Mouse (Mus musculus): Measurements from ENCODE around the gene Stx4a.
"Not testable (repeated sequence)": the region's sequence is repeated elsewhere in the genome, so short reads cannot be mapped to it uniquely, and the experiment has no call there.

Stx4a gene

DNA sequence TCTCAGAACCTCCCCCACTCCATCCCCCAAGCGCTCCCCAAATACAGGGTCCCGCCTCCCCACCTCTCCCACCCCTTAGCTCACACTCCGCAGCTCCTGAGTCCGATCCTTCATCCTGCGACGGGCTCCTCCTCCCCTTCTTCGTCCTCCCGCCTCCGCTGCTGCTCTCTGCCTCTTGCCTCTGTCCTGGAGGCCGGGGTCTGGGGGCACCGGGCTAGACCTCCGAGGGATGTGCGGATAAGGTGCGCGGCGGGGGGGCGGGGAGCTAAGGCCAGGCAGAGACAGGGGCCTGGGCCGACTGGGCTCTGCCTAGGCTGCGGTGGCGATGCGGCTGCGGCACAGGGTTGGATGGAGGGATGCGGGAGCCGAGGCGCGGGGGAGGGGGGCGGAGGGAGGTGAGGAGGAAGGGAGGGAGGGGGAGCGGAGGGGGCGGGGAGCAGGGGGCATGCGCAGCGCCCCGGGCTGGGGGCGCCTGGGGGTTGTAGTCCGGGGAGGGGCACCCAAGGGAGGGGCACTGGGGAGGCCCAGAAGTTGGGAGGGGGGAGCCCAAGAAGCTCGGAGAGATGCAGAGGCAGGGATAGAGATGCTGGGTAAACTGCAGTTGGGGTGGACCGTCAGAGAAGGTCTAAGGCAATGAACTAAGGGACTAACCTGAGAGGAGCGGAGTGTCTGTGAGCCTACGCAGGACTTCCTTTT lies at the start of gene Stx4a, which contains the start of gene Stx1b:
Gene Stx4a (plus strand): TSS at position 119 of the 696 bp plus-strand sequence.
Gene Stx1b (minus strand): TSS at position 374 of the 696 bp plus-strand sequence.
- peak; percentile 57 for ATAC-seq (ENCODE audit: low TSS enrichment)

DNA sequence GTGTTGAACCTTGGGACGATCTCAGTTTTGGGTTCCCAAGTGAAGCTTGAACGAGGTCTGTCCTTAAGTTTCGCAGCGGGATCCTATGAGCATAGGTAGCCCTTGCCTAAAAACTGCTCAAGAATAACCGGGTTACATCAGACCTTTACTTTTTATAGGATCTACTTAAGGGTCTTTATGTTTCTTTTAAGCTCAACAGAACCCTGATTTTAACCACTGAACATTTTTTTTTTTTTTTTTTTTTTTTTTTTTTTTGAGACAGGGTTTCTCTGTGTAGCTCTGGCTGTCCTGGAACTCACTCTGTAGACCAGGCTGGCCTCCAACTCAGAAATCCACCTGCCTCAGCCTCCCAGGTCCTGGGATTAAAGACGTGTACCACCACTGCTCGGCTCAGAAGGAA lies 48.3 kb upstream of the Stx4a start:
- ATAC-seq (ENCODE audit: low TSS enrichment) = not testable (repeated sequence)

GRCm38 (mm10) chr7:127776426-127776825 lies 47.7 kb upstream of the Stx4a start, which contains the start of gene Setd1a:
Gene Setd1a, plus strand, starts transcription at chr7:127776670.
- peak; percentile 56 for ATAC-seq (ENCODE audit: low TSS enrichment)

DNA sequence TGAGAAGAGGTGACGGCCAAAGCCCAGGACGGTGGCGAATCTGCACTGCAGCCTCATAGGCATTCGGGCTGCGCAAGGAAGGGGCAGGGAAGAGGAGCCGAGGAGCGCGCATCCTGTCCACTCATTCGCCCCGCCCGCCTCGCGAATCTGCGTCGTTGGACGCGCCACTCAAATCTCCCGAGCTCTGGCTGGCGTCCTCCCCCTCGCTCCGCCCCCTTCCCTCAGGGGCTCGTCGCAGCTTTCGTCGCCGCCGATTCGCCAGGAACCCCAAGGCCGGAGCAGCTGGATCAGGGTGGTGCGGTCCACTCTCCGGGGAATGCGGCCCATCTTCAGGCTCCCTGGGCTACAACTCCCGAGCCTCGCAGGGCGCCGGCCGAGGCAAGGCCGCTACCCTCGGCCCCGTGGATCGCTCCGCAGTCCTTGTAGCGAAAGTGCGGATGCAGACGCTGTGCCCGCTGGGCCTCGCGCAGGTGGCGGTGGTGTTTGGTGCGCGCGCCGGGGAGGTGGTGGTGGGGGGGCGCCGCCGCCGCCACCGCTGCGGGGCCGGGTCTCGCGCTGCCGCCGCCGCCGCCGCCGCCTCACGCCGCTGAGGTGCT lies 47.1 kb upstream of the Stx4a start:
- ATAC-seq (ENCODE audit: low TSS enrichment) = peak; percentile 83

DNA sequence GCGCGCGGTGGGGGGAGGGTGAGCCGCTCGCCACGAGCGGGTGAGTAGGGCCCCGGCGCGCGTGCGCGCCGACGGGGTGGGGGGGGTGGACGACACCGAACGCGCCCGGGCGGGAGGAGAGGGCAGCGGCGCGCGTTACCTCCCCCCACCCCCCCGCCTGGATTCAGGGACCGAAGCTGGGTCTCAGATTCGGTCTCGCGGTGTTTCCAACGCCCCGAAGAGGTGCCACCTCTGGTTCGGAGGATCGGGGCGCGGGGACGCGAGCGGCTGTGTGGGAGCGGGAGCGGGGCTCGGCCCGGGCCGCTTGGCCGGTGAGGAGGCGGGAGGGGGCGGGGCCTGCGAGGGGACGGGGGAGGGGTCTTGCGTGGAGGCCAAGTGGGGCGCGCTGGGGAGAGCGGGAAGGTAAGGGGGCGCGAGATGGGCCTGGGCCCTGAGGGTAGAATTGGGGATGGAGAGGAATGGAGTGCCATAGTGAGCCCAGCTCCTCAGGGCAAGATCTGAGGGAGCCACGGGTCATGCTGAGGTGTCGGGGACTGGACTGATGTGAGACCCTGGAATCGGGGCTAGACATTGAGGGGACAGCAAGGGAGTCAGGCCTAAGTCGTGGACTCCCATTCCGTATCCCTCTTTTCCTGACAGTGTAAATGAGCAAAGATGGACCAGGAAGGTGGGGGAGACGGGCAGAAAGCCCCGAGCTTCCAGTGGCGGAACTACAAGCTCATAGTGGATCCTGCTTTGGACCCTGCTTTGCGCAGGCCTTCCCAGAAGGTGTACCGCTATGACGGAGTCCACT lies 46.4 kb upstream of the Stx4a start:
- ATAC-seq (ENCODE audit: low TSS enrichment) = peak; percentile 5

DNA sequence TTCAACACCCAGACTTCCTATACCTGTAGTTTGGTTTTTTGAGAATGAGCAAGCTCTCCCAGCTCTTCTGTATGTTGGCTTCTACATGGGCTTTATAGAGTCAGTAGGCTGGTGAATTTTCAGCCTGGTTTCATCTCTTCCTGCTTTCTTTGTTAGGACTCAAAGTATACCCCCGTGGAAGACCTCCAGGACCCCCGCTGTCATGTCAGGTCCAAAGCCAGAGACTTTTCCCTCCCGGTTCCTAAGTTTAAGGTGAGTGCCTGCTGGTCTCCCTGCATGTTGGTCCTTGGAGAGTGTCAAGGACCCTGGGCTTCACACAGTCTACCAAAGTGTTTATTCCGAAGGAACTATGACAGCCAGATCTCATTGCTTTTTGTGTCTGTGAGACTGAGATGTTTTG lies 45.7 kb upstream of the Stx4a start:
- ATAC-seq (ENCODE audit: low TSS enrichment) = no peak

DNA sequence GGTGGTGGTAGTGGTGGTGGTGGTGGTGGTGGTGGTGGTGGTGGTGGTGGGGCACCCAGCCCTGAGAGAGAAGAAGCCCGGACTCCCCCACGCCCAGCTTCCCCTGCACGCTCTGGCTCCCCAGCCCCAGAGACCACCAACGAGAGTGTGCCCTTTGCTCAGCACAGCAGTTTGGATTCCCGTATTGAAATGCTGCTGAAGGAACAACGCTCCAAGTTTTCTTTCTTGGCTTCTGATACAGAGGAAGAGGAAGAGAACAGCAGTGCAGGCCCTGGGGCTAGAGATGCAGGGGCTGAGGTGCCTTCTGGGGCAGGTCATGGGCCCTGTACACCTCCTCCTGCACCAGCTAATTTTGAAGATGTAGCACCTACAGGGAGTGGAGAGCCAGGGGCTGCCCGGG lies 38.8 kb upstream of the Stx4a start, which contains the start of gene Gm49388:
Gene Gm49388 (plus strand): TSS at position 301 of the 400 bp plus-strand sequence.
- ATAC-seq (ENCODE audit: low TSS enrichment) = no peak

GRCm38 (mm10) chr7:127797076-127797845 lies 26.8 kb upstream of the Stx4a start:
- no peak for ATAC-seq (ENCODE audit: low TSS enrichment)

DNA sequence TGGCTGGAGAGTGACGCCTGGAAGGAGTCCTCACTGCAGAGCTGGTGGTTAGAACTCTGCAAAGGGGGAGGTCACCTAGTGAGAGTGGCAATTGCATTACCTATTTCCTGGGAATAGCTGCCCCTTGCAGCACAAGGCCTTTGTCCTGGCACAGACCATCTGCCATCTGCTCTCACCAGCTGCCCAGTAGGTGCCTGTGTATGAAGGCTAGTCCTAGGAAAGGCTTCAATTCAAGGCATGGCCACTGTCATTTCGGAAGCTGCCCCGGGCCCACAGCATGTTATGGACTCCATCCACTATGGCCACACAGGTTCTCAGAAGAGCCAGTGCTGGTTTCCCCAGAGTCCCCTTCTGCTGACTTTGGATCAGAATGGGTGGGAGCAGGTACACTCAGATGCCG lies 25.5 kb upstream of the Stx4a start:
- ATAC-seq (ENCODE audit: low TSS enrichment) = no peak

DNA sequence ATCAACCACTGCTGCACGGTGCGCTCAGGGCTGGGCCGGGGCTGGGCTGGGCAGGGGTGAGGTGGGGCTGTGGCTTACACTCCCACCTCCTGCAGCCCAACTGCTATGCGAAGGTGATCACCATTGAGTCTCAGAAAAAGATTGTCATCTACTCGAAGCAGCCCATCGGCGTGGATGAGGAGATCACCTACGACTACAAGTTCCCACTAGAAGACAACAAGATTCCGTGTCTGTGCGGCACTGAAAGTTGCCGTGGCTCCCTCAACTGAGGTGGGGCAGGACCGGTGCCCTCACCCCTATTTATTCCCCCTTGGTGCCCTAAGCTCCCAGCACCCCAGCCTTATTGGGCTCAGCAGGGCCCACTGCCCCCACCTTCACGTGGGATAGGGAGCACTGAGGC lies 24.9 kb upstream of the Stx4a start:
- ATAC-seq (ENCODE audit: low TSS enrichment) = no peak

DNA sequence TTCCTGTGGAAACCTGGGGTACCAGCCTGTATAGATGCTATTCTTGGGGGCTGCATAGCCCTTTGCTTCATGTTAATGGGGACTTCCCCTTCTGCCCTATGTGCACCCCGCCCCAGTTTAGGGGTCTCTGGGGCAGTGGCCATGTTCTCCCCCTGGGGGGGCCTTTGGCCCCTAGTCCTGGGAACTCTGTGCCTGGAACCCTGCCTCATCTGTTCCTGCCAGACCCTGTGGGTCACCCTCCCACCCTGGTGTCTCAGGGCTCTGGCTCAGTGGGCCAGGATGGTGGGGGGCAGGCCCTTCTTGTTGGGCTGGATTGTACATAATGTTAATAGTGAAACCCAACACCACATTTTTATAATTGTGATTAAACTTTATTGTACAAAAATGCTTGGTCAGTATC lies 24.4 kb upstream of the Stx4a start:
- ATAC-seq (ENCODE audit: low TSS enrichment) = no peak

DNA sequence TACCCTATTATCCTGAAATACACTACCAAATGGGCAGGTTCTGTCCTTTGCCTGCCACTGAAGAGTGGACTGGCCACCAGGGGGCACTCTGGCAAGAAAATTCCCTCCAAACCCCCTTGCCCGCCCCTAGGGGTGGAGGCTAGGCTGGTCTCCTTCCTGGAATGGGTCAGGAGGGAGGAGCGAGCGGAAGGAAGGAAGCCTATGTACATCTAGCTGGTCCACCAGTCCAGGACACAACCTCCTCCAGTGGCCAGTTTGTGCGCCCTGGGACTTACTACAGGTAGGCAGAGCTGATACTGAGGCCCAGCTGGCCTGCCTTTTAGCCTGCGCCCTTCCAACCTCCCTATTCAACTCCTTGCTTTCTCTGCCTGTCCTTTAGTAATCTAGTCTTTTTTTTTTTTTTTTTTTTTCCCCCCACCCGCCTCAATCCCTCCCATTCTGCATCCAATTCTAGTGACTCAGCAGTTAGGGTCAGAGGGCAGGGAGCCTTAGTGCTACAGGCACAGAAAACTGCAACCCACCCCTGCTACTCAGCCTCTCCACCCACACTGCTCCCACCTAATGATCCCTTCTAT lies 23.6 kb upstream of the Stx4a start, which contains the start of gene Hsd3b7:
Gene Hsd3b7 (plus strand): TSS at position 170 of the 575 bp plus-strand sequence.
- peak; percentile 66 for ATAC-seq (ENCODE audit: low TSS enrichment)

DNA sequence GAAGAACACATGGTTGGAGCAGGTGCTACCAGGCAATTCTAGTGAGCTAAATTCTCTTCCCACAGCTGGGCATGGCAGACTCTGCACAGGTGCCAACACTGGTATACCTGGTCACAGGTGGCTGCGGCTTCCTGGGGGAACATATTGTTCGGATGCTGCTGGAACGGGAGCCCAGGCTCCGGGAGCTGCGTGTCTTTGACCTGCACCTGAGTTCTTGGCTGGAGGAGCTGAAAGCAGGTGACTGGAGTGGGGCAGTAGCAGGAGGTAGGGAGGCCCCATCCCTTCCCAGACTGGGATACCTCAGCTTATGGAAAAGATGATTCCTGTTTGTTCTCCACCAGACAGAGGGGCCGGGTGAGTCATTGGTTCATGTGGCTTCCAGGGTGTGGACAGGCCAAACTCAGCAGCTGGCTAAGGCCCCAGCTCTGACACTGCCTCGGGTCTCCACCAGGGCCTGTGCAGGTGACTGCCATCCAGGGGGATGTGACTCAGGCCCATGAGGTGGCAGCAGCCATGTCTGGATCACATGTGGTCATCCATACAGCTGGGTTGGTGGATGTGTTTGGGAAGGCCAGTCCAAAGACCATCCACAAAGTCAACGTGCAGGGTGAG lies 23.0 kb upstream of the Stx4a start:
- ATAC-seq (ENCODE audit: low TSS enrichment) = no peak

DNA sequence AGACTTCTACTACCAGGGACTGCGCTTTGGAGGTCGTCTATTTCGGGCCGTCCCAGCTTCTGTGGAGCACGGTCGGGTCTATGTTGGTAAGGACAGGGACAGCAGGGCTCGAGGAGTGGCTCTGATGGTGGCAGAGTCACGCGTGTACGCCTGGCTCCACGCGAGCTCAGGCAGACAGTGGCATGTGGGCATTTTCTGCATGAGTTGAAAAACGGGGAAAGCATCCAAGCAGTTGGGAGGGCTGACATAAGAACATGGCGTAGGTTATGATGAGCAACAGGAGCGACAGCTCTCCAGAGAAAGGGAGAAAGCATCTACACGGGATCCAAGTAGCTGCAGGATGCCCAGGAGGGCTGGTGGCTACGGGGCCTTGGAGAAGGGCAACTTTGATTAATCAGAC lies 21.8 kb upstream of the Stx4a start:
- peak; percentile 10; the same call in 1 of the 2 replicates for ATAC-seq (ENCODE audit: low TSS enrichment)

DNA sequence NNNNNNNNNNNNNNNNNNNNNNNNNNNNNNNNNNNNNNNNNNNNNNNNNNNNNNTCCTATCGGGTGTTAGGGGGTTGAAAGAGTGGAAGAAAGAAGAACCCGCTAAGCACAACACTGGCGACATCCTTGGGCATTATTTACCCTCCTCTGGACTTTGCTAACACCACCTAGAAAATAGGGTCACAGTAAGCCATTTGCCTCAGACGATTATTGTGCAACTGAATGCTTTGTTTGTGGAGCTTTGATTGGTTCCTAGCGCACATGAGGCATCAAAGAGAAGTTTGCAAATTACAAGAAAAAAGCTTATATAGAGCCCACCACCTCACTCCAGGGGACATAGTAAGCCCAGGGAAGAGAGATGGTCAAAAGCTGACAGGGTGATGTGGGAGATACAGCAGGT lies 15.3 kb upstream of the Stx4a start:
- no peak for ATAC-seq (ENCODE audit: low TSS enrichment)

DNA sequence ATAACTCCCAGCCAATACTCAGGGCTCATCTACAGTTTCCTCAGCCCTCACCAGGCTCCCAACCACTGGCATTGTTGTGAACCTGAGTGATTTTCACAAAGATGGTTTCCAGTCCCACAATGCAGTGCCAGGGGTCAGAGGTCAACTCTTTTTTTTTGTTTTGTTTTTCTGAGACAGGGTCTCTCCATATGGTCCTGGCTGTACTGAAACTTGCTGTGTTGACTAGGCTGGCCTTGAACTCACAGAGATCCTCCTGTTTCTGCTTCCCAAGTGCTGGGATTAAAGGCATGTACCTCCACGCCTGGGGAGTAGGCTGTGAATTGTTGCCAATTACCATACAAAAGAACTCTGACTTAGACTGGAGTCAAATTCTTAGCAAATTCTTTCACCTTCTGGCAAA lies 14.2 kb upstream of the Stx4a start:
- ATAC-seq (ENCODE audit: low TSS enrichment) = no peak

- ATAC-seq (ENCODE audit: low TSS enrichment) = no peak
Measured at GRCm38 (mm10) chr7:127810650-127811049, 13.4 kb upstream of the Stx4a start.

DNA sequence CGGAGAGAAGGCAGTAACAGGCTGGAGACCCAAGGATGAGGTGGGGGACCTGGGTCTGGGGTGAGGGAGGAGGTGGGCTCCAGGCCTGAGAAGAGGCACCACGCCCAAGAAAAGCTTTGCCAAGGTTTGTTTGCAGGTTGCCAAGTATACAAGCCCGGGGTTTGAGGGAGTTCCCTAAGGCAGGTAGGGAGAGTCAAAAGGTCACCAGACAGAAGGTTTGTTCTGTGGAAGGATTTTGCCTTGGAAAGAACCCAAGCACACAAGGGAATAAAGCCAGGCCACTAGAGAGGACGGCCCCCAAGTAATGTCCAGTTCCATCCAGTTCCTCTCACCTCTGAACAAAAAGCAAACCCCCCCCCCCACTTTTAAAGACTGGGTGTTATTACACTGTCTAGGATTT lies 12.9 kb upstream of the Stx4a start:
- no peak for ATAC-seq (ENCODE audit: low TSS enrichment)

- no peak for ATAC-seq (ENCODE audit: low TSS enrichment)
Measured at GRCm38 (mm10) chr7:127812292-127812691, 11.8 kb upstream of the Stx4a start.

DNA sequence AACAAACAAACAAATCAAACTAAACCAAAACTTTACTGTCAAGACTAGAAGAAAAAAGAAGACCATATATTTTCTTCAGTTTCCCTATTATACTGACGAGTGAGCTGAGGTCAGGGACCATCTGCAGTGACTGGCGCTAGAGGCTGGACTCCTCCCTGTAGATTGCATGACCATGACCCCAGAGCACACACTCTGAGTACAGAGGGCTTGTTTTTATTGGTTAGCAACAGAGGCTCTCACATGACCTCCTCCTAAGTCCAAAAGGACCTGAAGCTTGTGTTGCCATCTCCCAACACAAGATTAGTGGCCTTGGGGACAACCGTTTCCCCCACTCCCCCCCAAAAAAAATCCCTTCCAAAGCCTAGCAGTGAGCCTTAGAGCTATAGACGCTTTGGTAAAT lies 10.3 kb upstream of the Stx4a start:
- ATAC-seq (ENCODE audit: low TSS enrichment) = no peak
